Mouse (Mus musculus) retina, postnatal 1 day (tissue): ENCODE measurements around the gene Plxnb2.

ENCODE experiments used
- DNase-seq: peaks from one replicate; pipeline ENCODE4 v3.0.0-alpha.2; 2012

Gene Plxnb2

GRCm38 (mm10) chr15:89180571-89181229, at the start of gene Plxnb2:
TSS of gene Plxnb2 (minus strand) at chr15:89180788.
- peak; percentile 94 for DNase-seq

- DNase-seq: no peak
Measured at GRCm38 (mm10) chr15:89215611-89216233, 35.1 kb upstream of the Plxnb2 start.

GRCm38 (mm10) chr15:89214953-89215352, 34.4 kb upstream of the Plxnb2 start:
- no peak for DNase-seq

GRCm38 (mm10) chr15:89213517-89213916, 32.9 kb upstream of the Plxnb2 start:
- no peak for DNase-seq

- DNase-seq: no peak
Measured at GRCm38 (mm10) chr15:89212495-89212894, 31.9 kb upstream of the Plxnb2 start.

GRCm38 (mm10) chr15:89211716-89212461, 31.3 kb upstream of the Plxnb2 start:
- DNase-seq: peak; percentile 48

GRCm38 (mm10) chr15:89210915-89211715, 30.5 kb upstream of the Plxnb2 start, which contains the start of gene Ppp6r2:
TSS of gene Ppp6r2 (plus strand) at chr15:89211553.
- peak; percentile 91 for DNase-seq

GRCm38 (mm10) chr15:89209886-89210761, 29.5 kb upstream of the Plxnb2 start:
- peak; percentile 92 for DNase-seq

GRCm38 (mm10) chr15:89207457-89207856, 26.9 kb upstream of the Plxnb2 start:
- DNase-seq: no peak

- DNase-seq: no peak
Measured at GRCm38 (mm10) chr15:89197056-89197455, 16.5 kb upstream of the Plxnb2 start.

GRCm38 (mm10) chr15:89196313-89196706, 15.7 kb upstream of the Plxnb2 start, which contains the start of gene Dennd6b:
TSS of gene Dennd6b (minus strand) at chr15:89196496.
- peak; percentile 98 for DNase-seq

GRCm38 (mm10) chr15:89195690-89196312, 15.2 kb upstream of the Plxnb2 start:
- peak; percentile 91 for DNase-seq

GRCm38 (mm10) chr15:89195261-89195681, 14.7 kb upstream of the Plxnb2 start:
- DNase-seq: no peak

GRCm38 (mm10) chr15:89184937-89185227, 4.3 kb upstream of the Plxnb2 start:
- no peak for DNase-seq

- DNase-seq: no peak
Measured at GRCm38 (mm10) chr15:89184141-89184936, 3.8 kb upstream of the Plxnb2 start.

GRCm38 (mm10) chr15:89182842-89183241, 2.3 kb upstream of the Plxnb2 start:
- peak; percentile 5 for DNase-seq

- peak; percentile 89 for DNase-seq
Measured at GRCm38 (mm10) chr15:89182328-89182741, 1.7 kb upstream of the Plxnb2 start.

GRCm38 (mm10) chr15:89181561-89182270, 1.1 kb upstream of the Plxnb2 start:
- no peak for DNase-seq

GRCm38 (mm10) chr15:89180081-89180541, 477 bp downstream of the Plxnb2 start:
- DNase-seq: no peak

- no peak for DNase-seq
Measured at GRCm38 (mm10) chr15:89179630-89179964, 991 bp downstream of the Plxnb2 start.
